Mouse (Mus musculus): ENCODE results near the gene Tmem56. TPM values are rescaled to one million over a fixed set of nuclear protein-coding genes. Genes with fewer than 3 reads are reported as not detected.

Gene Tmem56
- polyA plus RNA-seq, 1 experiment, result 227 TPM

DNA sequence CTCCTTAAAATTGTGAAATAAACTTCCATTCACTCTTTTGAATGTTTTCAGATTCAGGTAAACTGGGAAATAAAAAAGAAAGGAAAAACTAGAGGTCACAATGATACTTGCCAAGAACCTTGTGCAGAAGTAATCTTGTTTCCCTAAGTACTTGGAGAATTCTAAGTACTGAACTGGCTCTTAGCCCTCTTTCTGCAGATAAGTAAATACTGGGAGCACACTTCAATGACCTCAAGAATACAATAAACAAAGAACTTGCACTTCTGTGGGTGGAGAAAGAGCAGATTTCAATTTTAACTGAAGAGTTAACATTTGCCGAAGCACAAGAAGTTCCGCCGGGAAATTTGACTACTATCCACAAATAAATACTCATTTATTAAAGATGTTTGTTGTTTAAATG, 96.0 kb downstream of the Tmem56 start:
- no peak overlapping the region for H3K4me3 ChIP-seq (ENCODE audit: control insufficient read depth, low read depth, low read length)
- TF ChIP-seq POLR2A (IDR thresholded peaks at IDR 0.05; ENCODE audit: control insufficient read depth, low read depth, low read length), result no peak
- no peak for TF ChIP-seq CTCF (IDR thresholded peaks at IDR 0.05; ENCODE audit: control insufficient read depth, insufficient read depth, insufficient replicate concordance, low read depth, low read length)
- no peaks in the 10 kb centered on the region for H3K36me3 ChIP-seq (ENCODE audit: control insufficient read depth, insufficient read depth, low read length)
- no peaks in the 10 kb centered on the region for H3K27me3 ChIP-seq (ENCODE audit: control insufficient read depth, insufficient read depth, low read length)
- H3K27ac ChIP-seq (ENCODE audit: control insufficient read depth, insufficient read depth, low read depth, low read length), result no peak overlapping the region
- peaks cover 4% of the 10 kb centered on the region; the same call in 1 of the 2 replicates for H3K4me1 ChIP-seq (ENCODE audit: control insufficient read depth, insufficient read depth, low read length)

DNA sequence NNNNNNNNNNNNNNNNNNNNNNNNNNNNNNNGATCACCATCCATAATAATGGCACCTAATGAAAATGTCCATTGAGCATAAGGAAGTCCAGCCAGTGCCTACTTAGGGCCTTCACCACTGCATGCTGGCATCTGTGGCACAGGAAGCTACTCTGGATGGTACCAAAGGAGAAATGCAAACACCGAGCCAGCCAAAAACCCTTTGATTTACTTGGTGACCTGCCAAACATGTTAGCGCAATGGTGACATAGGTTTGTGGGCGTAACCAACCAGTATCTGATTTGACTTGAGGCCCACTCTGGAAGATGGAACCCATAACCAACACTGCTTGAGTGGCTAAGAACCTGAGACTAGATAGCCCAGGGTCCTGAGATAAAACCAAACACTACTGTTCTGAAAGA, 97.7 kb downstream of the Tmem56 start:
- no peak for TF ChIP-seq POLR2A (IDR thresholded peaks at IDR 0.05; ENCODE audit: control insufficient read depth, low read depth, low read length)
- no peak for TF ChIP-seq CTCF (IDR thresholded peaks at IDR 0.05; ENCODE audit: control insufficient read depth, insufficient read depth, insufficient replicate concordance, low read depth, low read length)
- no peak overlapping the region for H3K27ac ChIP-seq (ENCODE audit: control insufficient read depth, insufficient read depth, low read depth, low read length)
- peaks cover under 1% of the 10 kb centered on the region; the same call in 1 of the 2 replicates for H3K4me1 ChIP-seq (ENCODE audit: control insufficient read depth, insufficient read depth, low read length)
- H3K4me3 ChIP-seq (ENCODE audit: control insufficient read depth, low read depth, low read length), result no peak overlapping the region
- H3K36me3 ChIP-seq (ENCODE audit: control insufficient read depth, insufficient read depth, low read length), result no peaks in the 10 kb centered on the region
- H3K27me3 ChIP-seq (ENCODE audit: control insufficient read depth, insufficient read depth, low read length), result no peaks in the 10 kb centered on the region

DNA sequence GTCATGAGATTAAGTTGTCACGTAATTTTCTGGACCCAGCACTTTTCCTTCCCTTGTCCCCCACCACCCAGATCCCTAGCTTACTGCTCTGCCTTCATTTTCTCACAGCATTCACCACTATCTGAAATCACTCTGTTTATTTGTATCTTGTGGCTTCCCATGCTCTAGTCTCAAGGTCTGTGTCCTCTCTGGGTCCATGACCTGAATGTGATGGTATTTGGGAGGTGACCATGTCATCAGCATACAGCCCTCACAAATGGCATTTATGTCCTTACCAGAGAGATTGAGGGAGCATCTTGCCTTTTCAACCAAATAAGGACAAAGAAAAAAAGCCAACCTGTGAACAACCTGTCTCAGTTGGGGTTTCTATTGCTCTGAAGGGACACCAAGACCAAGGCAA, 106.9 kb downstream of the Tmem56 start:
- TF ChIP-seq CTCF (IDR thresholded peaks at IDR 0.05; ENCODE audit: control insufficient read depth, insufficient read depth, insufficient replicate concordance, low read depth, low read length), result no peak
- H3K27ac ChIP-seq (ENCODE audit: control insufficient read depth, insufficient read depth, low read depth, low read length), result no peak overlapping the region
- H3K36me3 ChIP-seq (ENCODE audit: control insufficient read depth, insufficient read depth, low read length), result no peaks in the 10 kb centered on the region
- no peaks in the 10 kb centered on the region; the same call in 1 of the 2 replicates for H3K4me1 ChIP-seq (ENCODE audit: control insufficient read depth, insufficient read depth, low read length)
- H3K27me3 ChIP-seq (ENCODE audit: control insufficient read depth, insufficient read depth, low read length), result no peaks in the 10 kb centered on the region
- no peak overlapping the region for H3K4me3 ChIP-seq (ENCODE audit: control insufficient read depth, low read depth, low read length)

DNA sequence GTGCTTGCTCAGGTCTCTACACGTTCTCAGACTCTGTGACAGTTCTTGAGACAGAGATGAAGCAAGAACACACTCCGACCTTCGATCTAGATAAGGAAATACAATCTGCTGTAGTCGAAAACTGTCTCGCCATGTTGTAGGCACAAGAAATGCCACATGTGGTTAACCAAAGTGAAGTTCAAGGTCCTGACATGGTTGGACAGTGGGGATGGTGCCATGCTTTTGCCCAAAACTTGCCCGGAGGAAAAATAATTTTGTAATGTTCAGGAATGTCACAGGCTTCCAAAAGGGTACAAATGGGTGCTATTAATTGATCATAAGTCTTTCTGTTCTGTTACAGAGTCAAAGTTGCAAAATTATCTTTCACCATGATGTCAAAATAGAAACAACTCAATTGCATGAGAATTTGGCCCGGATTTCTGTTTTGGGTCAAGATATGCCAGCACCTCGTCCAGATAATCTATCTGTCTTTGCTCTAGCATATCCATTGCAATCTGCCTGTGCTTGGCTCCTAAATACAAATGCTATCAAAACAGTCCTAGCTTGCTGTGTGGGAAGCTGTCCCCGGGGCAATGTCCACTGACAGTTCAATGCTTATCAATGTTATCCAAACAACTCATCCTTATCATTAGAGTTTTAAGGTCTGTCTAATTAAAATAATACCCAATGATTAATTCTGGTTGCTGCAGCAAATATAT, 108.5 kb downstream of the Tmem56 start:
- H3K36me3 ChIP-seq (ENCODE audit: control insufficient read depth, insufficient read depth, low read length), result no peaks in the 10 kb centered on the region
- no peak for TF ChIP-seq CTCF (IDR thresholded peaks at IDR 0.05; ENCODE audit: control insufficient read depth, insufficient read depth, insufficient replicate concordance, low read depth, low read length)
- TF ChIP-seq POLR2A (IDR thresholded peaks at IDR 0.05; ENCODE audit: control insufficient read depth, low read depth, low read length), result no peak
- no peaks in the 10 kb centered on the region; the same call in 1 of the 2 replicates for H3K4me1 ChIP-seq (ENCODE audit: control insufficient read depth, insufficient read depth, low read length)
- H3K27ac ChIP-seq (ENCODE audit: control insufficient read depth, insufficient read depth, low read depth, low read length), result no peak overlapping the region
- H3K27me3 ChIP-seq (ENCODE audit: control insufficient read depth, insufficient read depth, low read length), result no peaks in the 10 kb centered on the region
- H3K4me3 ChIP-seq (ENCODE audit: control insufficient read depth, low read depth, low read length), result no peak overlapping the region

DNA sequence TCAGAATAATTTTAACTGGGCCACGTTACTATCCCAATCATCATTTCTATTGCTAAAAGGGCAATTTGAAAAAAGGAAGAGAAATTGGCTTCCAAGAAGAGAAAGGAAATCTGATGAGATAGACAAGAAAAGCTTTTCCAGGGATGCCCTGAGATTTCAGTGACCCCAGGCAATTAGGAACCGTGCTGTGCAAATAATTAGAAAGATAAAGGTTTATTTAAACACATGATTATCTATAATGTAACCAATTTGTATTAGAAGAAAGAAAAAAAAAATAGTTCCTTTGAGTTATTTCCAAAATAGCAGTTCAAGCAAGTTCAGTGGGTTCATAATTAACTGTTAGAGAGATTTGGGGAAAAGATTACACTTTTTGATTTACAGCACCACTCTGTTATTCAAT, 110.2 kb downstream of the Tmem56 start:
- Histone ChIP-seq H3K4me3 (ENCODE audit: control insufficient read depth, low read depth, low read length) (no peak overlapping the region), H3K27me3 (ENCODE audit: control insufficient read depth, insufficient read depth, low read length) (no peaks in the 10 kb centered on the region), H3K36me3 (ENCODE audit: control insufficient read depth, insufficient read depth, low read length) (no peaks in the 10 kb centered on the region), H3K27ac (ENCODE audit: control insufficient read depth, insufficient read depth, low read depth, low read length) (no peak overlapping the region), H3K4me1 (ENCODE audit: control insufficient read depth, insufficient read depth, low read length) (no peaks in the 10 kb centered on the region; the same call in 1 of the 2 replicates)
- TF ChIP-seq POLR2A (IDR thresholded peaks at IDR 0.05; ENCODE audit: control insufficient read depth, low read depth, low read length), result no peak

DNA sequence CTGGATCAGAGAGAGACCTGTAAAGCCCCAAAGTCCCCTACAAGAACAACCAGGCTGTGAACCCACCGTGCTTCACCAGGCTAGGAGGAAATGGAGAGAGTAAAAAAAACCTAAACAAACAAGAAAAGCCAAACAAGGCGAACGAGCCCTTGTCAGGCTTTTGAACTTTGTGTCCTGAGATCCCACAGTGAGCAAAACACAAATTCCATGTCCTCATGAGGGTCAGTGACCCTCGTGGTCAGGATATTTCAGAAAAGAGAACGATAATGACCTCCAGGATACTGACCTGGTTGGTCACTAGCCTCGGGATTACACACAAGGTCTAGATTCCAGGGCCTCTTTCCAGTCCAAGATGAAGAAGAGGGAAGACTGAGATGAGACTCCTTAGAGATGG, 111.0 kb downstream of the Tmem56 start:
- Histone ChIP-seq H3K36me3 (ENCODE audit: control insufficient read depth, insufficient read depth, low read length) (no peaks in the 10 kb centered on the region), H3K4me3 (ENCODE audit: control insufficient read depth, low read depth, low read length) (peak overlapping the region; percentile 90), H3K27ac (ENCODE audit: control insufficient read depth, insufficient read depth, low read depth, low read length) (no peak overlapping the region), H3K4me1 (ENCODE audit: control insufficient read depth, insufficient read depth, low read length) (no peaks in the 10 kb centered on the region; the same call in 1 of the 2 replicates), H3K27me3 (ENCODE audit: control insufficient read depth, insufficient read depth, low read length) (no peaks in the 10 kb centered on the region)
- TF ChIP-seq CTCF (IDR thresholded peaks at IDR 0.05; ENCODE audit: control insufficient read depth, insufficient read depth, insufficient replicate concordance, low read depth, low read length) (no peak), POLR2A (IDR thresholded peaks at IDR 0.05; ENCODE audit: control insufficient read depth, low read depth, low read length) (no peak)

DNA sequence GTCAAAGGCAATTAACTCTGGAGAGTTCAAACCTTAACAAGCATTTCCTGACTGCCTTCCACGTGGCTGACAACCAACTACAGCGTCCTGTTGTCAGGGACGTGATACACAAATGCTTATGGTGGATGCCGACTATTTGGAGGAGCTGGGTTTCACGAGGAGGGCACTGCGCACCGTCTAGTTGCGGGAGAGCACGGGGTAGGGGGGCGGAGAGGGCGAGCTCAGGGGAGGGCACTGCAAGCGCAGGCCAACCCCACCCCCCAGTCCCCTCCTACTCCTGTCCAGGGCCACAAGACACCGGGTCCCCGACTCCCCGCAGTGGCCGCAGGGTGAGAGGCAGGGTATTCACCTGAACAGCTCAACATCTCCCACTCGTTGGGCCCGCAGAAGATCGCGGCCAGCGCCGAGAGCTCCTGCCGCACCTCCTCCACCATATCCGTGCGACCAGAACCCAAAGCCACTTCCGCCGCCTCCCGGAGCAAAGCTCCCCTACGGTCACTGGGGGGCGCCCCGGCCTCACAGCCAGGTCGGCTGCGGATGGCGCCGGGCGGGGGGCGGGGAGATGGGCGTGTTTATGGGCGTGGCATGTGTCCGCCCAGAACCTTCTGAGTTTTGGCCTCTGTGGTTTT, 111.5 kb downstream of the Tmem56 start, which contains the start of gene Rwdd3:
TSS of gene Rwdd3 (minus strand) at position 453 of the 629 bp plus-strand sequence.
- H3K27me3 ChIP-seq (ENCODE audit: control insufficient read depth, insufficient read depth, low read length), result no peaks in the 10 kb centered on the region
- H3K27ac ChIP-seq (ENCODE audit: control insufficient read depth, insufficient read depth, low read depth, low read length), result 0 out of 2 replicates have a peak within 1 kb of the TSS, but pooled peaks have one; percentile 50

More for the DNA sequence above, 111.5 kb downstream of the Tmem56 start, which contains the start of gene Rwdd3:
- Histone ChIP-seq H3K36me3 (ENCODE audit: control insufficient read depth, insufficient read depth, low read length) (no peaks in the 10 kb centered on the region), H3K4me1 (ENCODE audit: control insufficient read depth, insufficient read depth, low read length) (no peaks in the 10 kb centered on the region; the same call in 1 of the 2 replicates), H3K4me3 (ENCODE audit: control insufficient read depth, low read depth, low read length) (peak within 1 kb of the TSS; percentile 90)
- TF ChIP-seq POLR2A (IDR thresholded peaks at IDR 0.05; ENCODE audit: control insufficient read depth, low read depth, low read length) (0 out of 2 replicates have a peak, but pooled peaks have one; percentile 33), CTCF (IDR thresholded peaks at IDR 0.05; ENCODE audit: control insufficient read depth, insufficient read depth, insufficient replicate concordance, low read depth, low read length) (peak; percentile 59; the same call in 1 of the 2 replicates)

Data from testis, adult 2 months (tissue).